Mouse (Mus musculus) MEL (cell line): Measurements from ENCODE around the gene Ntan1. TPM values are rescaled to one million over a fixed set of nuclear protein-coding genes. Genes with fewer than 3 reads are reported as not detected.

ENCODE experiments used
- DNase-seq: peaks from one replicate; pipeline ENCODE4 v3.0.0; 2011; ENCODE audit warnings: low read depth, low spot score
- H3K27ac ChIP-seq: 2 replicates; pipeline ENCODE4 v1.5.1; 2012; ENCODE audit warnings: low read depth, mild to moderate bottlenecking, control low read depth, low read length, moderate library complexity; ENCODE audit not compliant: control insufficient read depth
- H3K27me3 ChIP-seq, 2 experiments: fragments of 150-350 bp in 1 of 2; sonication (generic) in 1 of 2; 2 replicates each; pipeline ENCODE4 v1.6.1; 2012; ENCODE audit warnings: low read length in 2 of 2, mild to moderate bottlenecking in 2 of 2, improper control_type of control experiment in 1 of 2, moderate library complexity in 1 of 2; ENCODE audit not compliant: insufficient read depth in 2 of 2, control insufficient read depth in 1 of 2
- H3K36me3 ChIP-seq, 2 experiments: 2 replicates each; pipeline ENCODE4 v1.6.1; 2012 to 2014; ENCODE audit warnings: low read length in 2 of 2, improper control_type of control experiment in 1 of 2, inconsistent platforms in 1 of 2, mild to moderate bottlenecking in 1 of 2; ENCODE audit not compliant: insufficient read depth in 2 of 2, control insufficient read depth in 1 of 2
- H3K4me1 ChIP-seq, 2 experiments: fragments of 150-350 bp in 1 of 2; sonication (generic) in 1 of 2; 2 replicates each; pipeline ENCODE4 v1.6.1; 2012; ENCODE audit warnings: low read length in 2 of 2, improper control_type of control experiment in 1 of 2, mild to moderate bottlenecking in 1 of 2; ENCODE audit not compliant: insufficient read depth in 2 of 2, control insufficient read depth in 1 of 2
- H3K4me3 ChIP-seq, 2 experiments: fragments of 150-350 bp in 1 of 2; sonication (generic) in 1 of 2; 2 replicates each; pipeline ENCODE4 v1.5.1; 2012; ENCODE audit warnings: low read depth in 2 of 2, low read length in 2 of 2, mild to moderate bottlenecking in 2 of 2, moderate library complexity in 2 of 2, control low read depth in 1 of 2, improper control_type of control experiment in 1 of 2; ENCODE audit not compliant: control insufficient read depth in 1 of 2, insufficient read depth in 1 of 2
- H3K79me2 ChIP-seq: 2 replicates; pipeline ENCODE4 v1.6.1; 2012; ENCODE audit warnings: mild to moderate bottlenecking, low read length, moderate library complexity; ENCODE audit not compliant: control insufficient read depth, poor library complexity, insufficient read depth
- H3K9ac ChIP-seq: 2 replicates; pipeline ENCODE4 v1.6.1; 2012; ENCODE audit warnings: low read depth, mild to moderate bottlenecking, control low read depth, low read length, moderate library complexity; ENCODE audit not compliant: control insufficient read depth, poor library complexity, severe bottlenecking
- H3K9me3 ChIP-seq: fragments of 150-350 bp; sonication (generic); replicated peaks from 2 replicates; pipeline ENCODE4 v1.6.1; 2012; ENCODE audit warnings: mild to moderate bottlenecking, low read length, improper control_type of control experiment, moderate library complexity; ENCODE audit not compliant: insufficient read depth
- BHLHE40 ChIP-seq: IDR thresholded peaks from 2 replicates; pipeline ENCODE4 v1.6.1; 2012; ENCODE audit warnings: low read depth, mild to moderate bottlenecking, inconsistent platforms, low read length, improper control_type of control experiment, borderline replicate concordance
- CHD1 ChIP-seq: IDR thresholded peaks from 2 replicates; pipeline ENCODE4 v1.6.1; 2012; ENCODE audit warnings: low read depth, mild to moderate bottlenecking, inconsistent platforms, low read length, improper control_type of control experiment
- CHD2 ChIP-seq: IDR thresholded peaks from 2 replicates; pipeline ENCODE4 v1.6.1; 2011; ENCODE audit warnings: low read length, improper control_type of control experiment
- CTCF ChIP-seq, 3 experiments: IDR thresholded peaks in 2 of 3; conservative IDR thresholded peaks in 1 of 3; 2 replicates each; pipeline ENCODE4 v1.5.1; 2011 to 2012; ENCODE audit warnings: low read length in 3 of 3, low read depth in 2 of 3, mild to moderate bottlenecking in 2 of 3, improper control_type of control experiment in 1 of 3, inconsistent platforms in 1 of 3, mixed read lengths in 1 of 3, moderate library complexity in 1 of 3; ENCODE audit not compliant: control insufficient read depth in 1 of 3, insufficient read depth in 1 of 3, poor library complexity in 1 of 3, severe bottlenecking in 1 of 3
- EP300 ChIP-seq, 2 experiments: IDR thresholded peaks; 2 replicates each; pipeline ENCODE4 v1.6.1; 2011; ENCODE audit warnings: improper control_type of control experiment in 2 of 2, low read length in 2 of 2, low read depth in 1 of 2, mild to moderate bottlenecking in 1 of 2
- GABPA ChIP-seq: IDR thresholded peaks from 2 replicates; pipeline ENCODE4 v1.6.1; 2012; ENCODE audit warnings: low read depth, mild to moderate bottlenecking, inconsistent platforms, low read length, improper control_type of control experiment, moderate library complexity
- GATA1 ChIP-seq: IDR thresholded peaks from 2 replicates; pipeline ENCODE4 v1.6.1; 2011; ENCODE audit warnings: low read depth, low read length, improper control_type of control experiment
- JUND ChIP-seq: IDR thresholded peaks from 2 replicates; pipeline ENCODE4 v1.6.1; 2011; ENCODE audit warnings: low read depth, mild to moderate bottlenecking, improper control_type of control experiment, low read length
- KAT2A ChIP-seq: conservative IDR thresholded peaks from 2 replicates; pipeline ENCODE4 v1.6.1; 2012; ENCODE audit warnings: low read depth, low read length, improper control_type of control experiment, inconsistent platforms
- MAX ChIP-seq: IDR thresholded peaks from 2 replicates; pipeline ENCODE4 v1.6.1; 2011; ENCODE audit warnings: low read length, improper control_type of control experiment
- MAZ ChIP-seq: IDR thresholded peaks from 2 replicates; pipeline ENCODE4 v1.6.1; 2012; ENCODE audit warnings: low read depth, mild to moderate bottlenecking, inconsistent platforms, low read length, improper control_type of control experiment
- MEF2A ChIP-seq: IDR thresholded peaks from 2 replicates; pipeline ENCODE4 v1.6.1; 2014; ENCODE audit warnings: low read depth, mild to moderate bottlenecking, inconsistent platforms, low read length, improper control_type of control experiment; ENCODE audit not compliant: poor library complexity, insufficient replicate concordance, severe bottlenecking; ENCODE audit errors: extremely low read depth
- MYB ChIP-seq: IDR thresholded peaks from 2 replicates; pipeline ENCODE4 v1.6.1; 2011; ENCODE audit warnings: mild to moderate bottlenecking, low read depth, low read length, improper control_type of control experiment
- NELFE ChIP-seq: IDR thresholded peaks from 2 replicates; pipeline ENCODE4 v1.6.1; 2011; ENCODE audit warnings: low read depth, low read length, improper control_type of control experiment
- NRF1 ChIP-seq: IDR thresholded peaks from 2 replicates; pipeline ENCODE4 v1.6.1; 2014; ENCODE audit warnings: low read depth, mild to moderate bottlenecking, inconsistent platforms, low read length, improper control_type of control experiment, moderate library complexity; ENCODE audit not compliant: poor library complexity, insufficient read depth, severe bottlenecking
- POLR2AphosphoS2 ChIP-seq: IDR thresholded peaks from 2 replicates; pipeline ENCODE4 v1.6.1; 2011; ENCODE audit warnings: low read length, improper control_type of control experiment
- RAD21 ChIP-seq: IDR thresholded peaks from 2 replicates; pipeline ENCODE4 v1.6.1; 2011; ENCODE audit warnings: mild to moderate bottlenecking, low read depth, low read length, improper control_type of control experiment
- RCOR1 ChIP-seq: IDR thresholded peaks from 2 replicates; pipeline ENCODE4 v1.6.1; 2012; ENCODE audit warnings: low read depth, mild to moderate bottlenecking, inconsistent platforms, low read length, improper control_type of control experiment
- SIN3A ChIP-seq: IDR thresholded peaks from 2 replicates; pipeline ENCODE4 v1.6.1; 2012; ENCODE audit warnings: low read length, improper control_type of control experiment, inconsistent platforms
- SMC3 ChIP-seq: IDR thresholded peaks from 2 replicates; pipeline ENCODE4 v1.6.1; 2011; ENCODE audit warnings: low read depth, low read length, improper control_type of control experiment
- TAL1 ChIP-seq: IDR thresholded peaks from 2 replicates; pipeline ENCODE4 v1.6.1; 2012; ENCODE audit warnings: mild to moderate bottlenecking, inconsistent platforms, low read length, moderate library complexity, mixed read lengths
- TBP ChIP-seq: IDR thresholded peaks from 2 replicates; pipeline ENCODE4 v1.8.0; 2011; ENCODE audit warnings: low read depth, low read length, improper control_type of control experiment
- UBTF ChIP-seq: IDR thresholded peaks from 2 replicates; pipeline ENCODE4 v1.6.1; 2012; ENCODE audit warnings: low read depth, mild to moderate bottlenecking, inconsistent platforms, low read length, improper control_type of control experiment, moderate library complexity, borderline replicate concordance; ENCODE audit not compliant: insufficient read depth
- USF2 ChIP-seq, 2 experiments: IDR thresholded peaks; 2 replicates each; pipeline ENCODE4 v1.6.1; 2011 to 2012; ENCODE audit warnings: improper control_type of control experiment in 2 of 2, low read length in 2 of 2, borderline replicate concordance in 1 of 2, inconsistent platforms in 1 of 2, low read depth in 1 of 2, mild to moderate bottlenecking in 1 of 2; ENCODE audit not compliant: insufficient read depth in 1 of 2
- ZC3H11A ChIP-seq: IDR thresholded peaks from 2 replicates; pipeline ENCODE4 v1.6.1; 2012; ENCODE audit warnings: low read depth, mild to moderate bottlenecking, inconsistent platforms, low read length, improper control_type of control experiment
- ZNF384 ChIP-seq: IDR thresholded peaks from 2 replicates; pipeline ENCODE4 v1.6.1; 2012; ENCODE audit warnings: low read depth, mild to moderate bottlenecking, inconsistent platforms, low read length, improper control_type of control experiment
- polyA plus RNA-seq, 2 experiments: library from polyadenylated mRNA; stranded (reverse) in 1 of 2; unstranded in 1 of 2; fragments of >175 nt in 1 of 2; fragments of >200 nt in 1 of 2; gene quantifications; 2 replicates each; pipeline versions ENCODE4 v1.2.1 to v1.2.4; 2012; ENCODE audit warnings: low replicate concordance in 2 of 2, low read depth in 1 of 2; ENCODE audit not compliant: insufficient read length in 2 of 2, insufficient read depth in 1 of 2, missing spikeins in 1 of 2
- total RNA-seq: library from RNA; depleted of rRNA; stranded (reverse); fragments of 300-350 nt; gene quantifications from 2 replicates; pipeline ENCODE4 v1.2.3, GENCODE M21; 2012

Ntan1 gene
- total and polyA plus RNA-seq, 3 experiments, result 40.4 to 57.4 TPM; not detected in 1

- H3K79me2 ChIP-seq, result no peaks in the 10 kb centered on the region
- no peak for DNase-seq
- no peak for TF ChIP-seq TBP
- TF ChIP-seq SMC3, result no peak
- TF ChIP-seq ZC3H11A, result no peak
- TF ChIP-seq GABPA, result no peak
- TF ChIP-seq RCOR1, result no peak
- TF ChIP-seq MAX, result no peak
- TF ChIP-seq TAL1, result no peak
- no peak for TF ChIP-seq CHD2
- no peak for TF ChIP-seq RAD21
- TF ChIP-seq ZNF384, result no peak
- no peak for TF ChIP-seq USF2 (IDR thresholded peaks at IDR 0.05; ENCODE audit: borderline replicate concordance in 1 of 2, insufficient read depth in 1 of 2, low read depth in 1 of 2, low read length in 2 of 2)
- TF ChIP-seq UBTF, result no peak
- TF ChIP-seq POLR2AphosphoS2, result no peak
- H3K9me3 ChIP-seq, result no peaks in the 10 kb centered on the region
- H3K27ac ChIP-seq, result no peak overlapping the region
- H3K4me1 ChIP-seq, result no peaks in the 10 kb centered on the region
- H3K4me3 ChIP-seq, result no peak overlapping the region
- no peak overlapping the region for H3K9ac ChIP-seq
- H3K36me3 ChIP-seq, result peaks cover 0 to 13% of the 10 kb centered on the region in 2 experiments; a peak in 2 of 4 replicates
- H3K27me3 ChIP-seq, result no peaks in the 10 kb centered on the region
Observed at GRCm38 (mm10) chr16:13812152-13812551, 6.5 kb upstream of the Ntan1 start.

- no peak for DNase-seq
- H3K36me3 ChIP-seq, result peaks cover 0 to 7% of the 10 kb centered on the region in 2 experiments; a peak in 2 of 4 replicates
- H3K4me3 ChIP-seq, result no peak overlapping the region
- no peaks in the 10 kb centered on the region for H3K27me3 ChIP-seq
- no peaks in the 10 kb centered on the region for H3K4me1 ChIP-seq
- TF ChIP-seq MAX, result no peak
- no peak for TF ChIP-seq NELFE
- TF ChIP-seq CHD1, result no peak
- TF ChIP-seq RAD21, result no peak
- TF ChIP-seq POLR2AphosphoS2, result no peak
- no peak for TF ChIP-seq CTCF (IDR thresholded peaks at IDR 0.05 in 2 of 3, conservative IDR thresholded peaks at IDR 0.05 in 1 of 3; ENCODE audit: control insufficient read depth in 1 of 3, insufficient read depth in 1 of 3, low read depth in 2 of 3, low read length in 3 of 3, poor library complexity in 1 of 3, severe bottlenecking in 1 of 3)
- TF ChIP-seq UBTF, result no peak
- TF ChIP-seq NRF1, result no peak
- TF ChIP-seq MAZ, result no peak
- no peak for TF ChIP-seq MYB
- no peak for TF ChIP-seq TBP
- no peak for TF ChIP-seq BHLHE40
- TF ChIP-seq JUND, result no peak
- no peak for TF ChIP-seq SIN3A
- TF ChIP-seq MEF2A, result no peak
- TF ChIP-seq KAT2A, result no peak
- TF ChIP-seq ZNF384, result no peak
- TF ChIP-seq GATA1, result no peak
- no peak for TF ChIP-seq EP300 (IDR thresholded peaks at IDR 0.05; ENCODE audit: low read depth in 1 of 2, low read length in 2 of 2)
- TF ChIP-seq, all 39 proteins: peak for 0
- H3K9me3 ChIP-seq, result no peaks in the 10 kb centered on the region
- no peak overlapping the region for H3K9ac ChIP-seq
- H3K79me2 ChIP-seq, result no peaks in the 10 kb centered on the region
- H3K27ac ChIP-seq, result no peak overlapping the region
Observed at GRCm38 (mm10) chr16:13813200-13813599, 5.4 kb upstream of the Ntan1 start.
